Mouse (Mus musculus): ENCODE data around the gene Srbd1. TPM values are rescaled to one million over a fixed set of nuclear protein-coding genes. Genes with fewer than 3 reads are reported as not detected.

Gene Srbd1
- 8.5 and 10.2 TPM in 2 replicates for polyA plus RNA-seq (2012; rRNA removed)
- 8.1 and 8.3 TPM in 2 replicates for polyA plus RNA-seq (2014; fragmentation: Nextera tagmentation; extraction: Ambion mirVana)

- Histone ChIP-seq H3K4me3 (replicated peaks; ENCODE audit: low read length) (peak within 1 kb of the TSS; percentile 70), H3K27me3 (ENCODE audit: control insufficient read depth, insufficient read depth, low read length) (no peaks in the 10 kb centered on the region), H3K9ac (ENCODE audit: low read depth, low read length, severe bottlenecking) (peak within 1 kb of the TSS; percentile 69), H3K4me2 (replicated peaks; ENCODE audit: low read depth, low read length, severe bottlenecking) (peak within 1 kb of the TSS; percentile 89), H3K36me3 (ENCODE audit: control insufficient read depth, insufficient read depth, low read length) (no peaks in the 10 kb centered on the region; the same call in 1 of the 2 replicates), H3K27ac (replicated peaks; ENCODE audit: low read depth, low read length) (no peak within 1 kb of the TSS; the same call in 1 of the 2 replicates), H3K4me1 (ENCODE audit: control insufficient read depth, insufficient read depth, low read length) (peaks cover 11% of the 10 kb centered on the region), H3K9me3 (ENCODE audit: control insufficient read depth, low read length) (no peaks in the 10 kb centered on the region)
- DNase-seq (ENCODE audit: low spot score) (peak; percentile 95), ATAC-seq (ENCODE audit: low FRiP score, low read depth) (peak; percentile 96)
- 3% methylated on average over 32 of the region's 45 CpGs for WGBS
- 0 out of 2 replicates have a peak, but pooled peaks have one; percentile 27 for TF ChIP-seq POLR2A (IDR thresholded peaks at IDR 0.05; ENCODE audit: borderline replicate concordance, extremely low read depth, insufficient read depth, insufficient read length)
Measured at GRCm38 (mm10) chr17:86145079-86145951, at the start of gene Srbd1. TSS of gene Srbd1 (minus strand) at chr17:86145175.

- no peak for DNase-seq (ENCODE audit: low spot score)
- 85% methylated on average over 6 of the region's 6 CpGs for WGBS
Measured at GRCm38 (mm10) chr17:86193979-86194378, 49.0 kb upstream of the Srbd1 start.

GRCm38 (mm10) chr17:86187777-86188176, 42.8 kb upstream of the Srbd1 start:
- TF ChIP-seq POLR2A (IDR thresholded peaks at IDR 0.05; ENCODE audit: borderline replicate concordance, extremely low read depth, insufficient read depth, insufficient read length): no peak
- no peak overlapping the region for H3K4me2 ChIP-seq (replicated peaks; ENCODE audit: low read depth, low read length, severe bottlenecking)
- no peaks in the 10 kb centered on the region for H3K9me3 ChIP-seq (ENCODE audit: control insufficient read depth, low read length)
- peaks cover 4% of the 10 kb centered on the region; the same call in 1 of the 2 replicates for H3K4me1 ChIP-seq (ENCODE audit: control insufficient read depth, insufficient read depth, low read length)
- DNase-seq (ENCODE audit: low spot score) (no peak), ATAC-seq (ENCODE audit: low FRiP score, low read depth) (no peak)
- H3K27me3 ChIP-seq (ENCODE audit: control insufficient read depth, insufficient read depth, low read length): no peaks in the 10 kb centered on the region
- H3K4me3 ChIP-seq (replicated peaks; ENCODE audit: low read length): no peak overlapping the region
- no peak overlapping the region for H3K9ac ChIP-seq (ENCODE audit: low read depth, low read length, severe bottlenecking)
- WGBS: 82% methylated on average over 1 of the region's 1 CpGs
- H3K36me3 ChIP-seq (ENCODE audit: control insufficient read depth, insufficient read depth, low read length): no peaks in the 10 kb centered on the region
- no peak overlapping the region for H3K27ac ChIP-seq (replicated peaks; ENCODE audit: low read depth, low read length)

More at GRCm38 (mm10) chr17:86193979-86194378, 49.0 kb upstream of the Srbd1 start:
- TF ChIP-seq POLR2A (IDR thresholded peaks at IDR 0.05; ENCODE audit: borderline replicate concordance, extremely low read depth, insufficient read depth, insufficient read length): no peak
- no peak for ATAC-seq (ENCODE audit: low FRiP score, low read depth)
- H3K27ac ChIP-seq (replicated peaks; ENCODE audit: low read depth, low read length): no peak overlapping the region
- no peak overlapping the region for H3K4me3 ChIP-seq (replicated peaks; ENCODE audit: low read length)
- H3K9ac ChIP-seq (ENCODE audit: low read depth, low read length, severe bottlenecking): no peak overlapping the region
- peaks cover 5% of the 10 kb centered on the region; the same call in 1 of the 2 replicates for H3K4me1 ChIP-seq (ENCODE audit: control insufficient read depth, insufficient read depth, low read length)
- no peaks in the 10 kb centered on the region for H3K27me3 ChIP-seq (ENCODE audit: control insufficient read depth, insufficient read depth, low read length)
- no peaks in the 10 kb centered on the region for H3K36me3 ChIP-seq (ENCODE audit: control insufficient read depth, insufficient read depth, low read length)
- no peaks in the 10 kb centered on the region for H3K9me3 ChIP-seq (ENCODE audit: control insufficient read depth, low read length)
- H3K4me2 ChIP-seq (replicated peaks; ENCODE audit: low read depth, low read length, severe bottlenecking): no peak overlapping the region

- no peak for ATAC-seq (ENCODE audit: low FRiP score, low read depth)
- Histone ChIP-seq H3K4me3 (replicated peaks; ENCODE audit: low read length) (no peak overlapping the region), H3K9me3 (ENCODE audit: control insufficient read depth, low read length) (no peaks in the 10 kb centered on the region), H3K36me3 (ENCODE audit: control insufficient read depth, insufficient read depth, low read length) (no peaks in the 10 kb centered on the region), H3K4me2 (replicated peaks; ENCODE audit: low read depth, low read length, severe bottlenecking) (no peak overlapping the region), H3K27ac (replicated peaks; ENCODE audit: low read depth, low read length) (no peak overlapping the region), H3K27me3 (ENCODE audit: control insufficient read depth, insufficient read depth, low read length) (no peaks in the 10 kb centered on the region), H3K4me1 (ENCODE audit: control insufficient read depth, insufficient read depth, low read length) (no peaks in the 10 kb centered on the region), H3K9ac (ENCODE audit: low read depth, low read length, severe bottlenecking) (no peak overlapping the region)
- no peak for DNase-seq (ENCODE audit: low spot score)
- TF ChIP-seq POLR2A (IDR thresholded peaks at IDR 0.05; ENCODE audit: borderline replicate concordance, extremely low read depth, insufficient read depth, insufficient read length): no peak
- WGBS: 30% methylated on average over 7 of the region's 7 CpGs
Measured at GRCm38 (mm10) chr17:86185584-86185983, 40.6 kb upstream of the Srbd1 start.

- no peak for ATAC-seq (ENCODE audit: low FRiP score, low read depth)
- no peaks in the 10 kb centered on the region for H3K4me1 ChIP-seq (ENCODE audit: control insufficient read depth, insufficient read depth, low read length)
- no peaks in the 10 kb centered on the region for H3K9me3 ChIP-seq (ENCODE audit: control insufficient read depth, low read length)
- no peak overlapping the region for H3K4me2 ChIP-seq (replicated peaks; ENCODE audit: low read depth, low read length, severe bottlenecking)
- no peak for DNase-seq (ENCODE audit: low spot score)
- TF ChIP-seq POLR2A (IDR thresholded peaks at IDR 0.05; ENCODE audit: borderline replicate concordance, extremely low read depth, insufficient read depth, insufficient read length): no peak
- no peak overlapping the region for H3K9ac ChIP-seq (ENCODE audit: low read depth, low read length, severe bottlenecking)
- no peak overlapping the region for H3K4me3 ChIP-seq (replicated peaks; ENCODE audit: low read length)
- WGBS: 67% methylated on average over 9 of the region's 9 CpGs
- H3K27ac ChIP-seq (replicated peaks; ENCODE audit: low read depth, low read length): no peak overlapping the region
- H3K27me3 ChIP-seq (ENCODE audit: control insufficient read depth, insufficient read depth, low read length): no peaks in the 10 kb centered on the region
- H3K36me3 ChIP-seq (ENCODE audit: control insufficient read depth, insufficient read depth, low read length): no peaks in the 10 kb centered on the region
Measured at GRCm38 (mm10) chr17:86184552-86185209, 39.7 kb upstream of the Srbd1 start.

Data from limb, embryonic 14.5 days (tissue).